Mouse (Mus musculus): ENCODE results near the gene A430089I19Rik.
"Not testable (repeated sequence)": the region's sequence is repeated elsewhere in the genome, so short reads cannot be mapped to it uniquely, and the experiment has no call there.

The A430089I19Rik gene

GRCm38 (mm10) chr5:94306696-94307095 is at the start of gene A430089I19Rik:
Gene A430089I19Rik, minus strand, starts transcription at chr5:94306796.
- not testable (repeated sequence) for DNase-seq (ENCODE audit: low spot score in 2 of 2)

- DNase-seq (ENCODE audit: low spot score in 2 of 2), result not testable (repeated sequence)
These were observed 32.9 kb upstream of the A430089I19Rik start, which contains the start of gene AA792892 for GRCm38 (mm10) chr5:94339449-94339848. Gene AA792892, plus strand, starts transcription at chr5:94339749.

GRCm38 (mm10) chr5:94314135-94314534 is 7.5 kb upstream of the A430089I19Rik start, which contains the start of gene Gm6502:
Gene Gm6502, plus strand, starts transcription at chr5:94314435.
- DNase-seq (ENCODE audit: low spot score in 2 of 2), result not testable (repeated sequence)
